Mouse (Mus musculus): Measurements from ENCODE around the gene Pafah1b2. TPM values are rescaled to one million over a fixed set of nuclear protein-coding genes. Genes with fewer than 3 reads are reported as not detected.

Pafah1b2 gene
- polyA plus RNA-seq, 1 experiment = 12.8 TPM

DNA sequence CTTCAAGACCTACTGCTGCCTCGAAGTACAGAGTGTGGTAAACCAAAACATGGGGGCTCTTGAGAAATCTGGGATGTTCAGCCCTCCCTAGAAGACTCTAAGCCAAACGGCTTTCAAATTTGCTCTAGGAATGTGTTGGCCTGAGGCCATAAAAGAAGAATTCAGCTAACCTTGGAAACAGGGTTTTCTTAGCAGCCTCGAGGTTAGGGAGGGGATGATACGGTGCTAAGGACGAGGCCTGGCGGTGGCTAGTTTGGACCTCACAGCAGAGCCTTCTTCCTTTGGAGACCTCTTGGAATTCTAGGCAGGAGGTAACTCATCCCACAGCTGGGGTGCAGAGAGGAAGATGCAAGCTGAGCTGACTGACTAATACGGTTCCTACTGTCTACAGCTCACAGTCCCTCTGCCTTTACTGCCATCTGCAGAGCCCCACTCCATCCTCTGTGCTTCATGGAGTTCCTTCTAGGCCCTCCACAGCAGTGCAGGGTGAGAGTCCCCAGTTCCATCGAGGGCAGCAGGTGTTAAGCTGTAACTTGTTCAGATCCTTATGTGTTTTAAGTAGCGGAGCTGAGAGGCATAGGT is 22.9 kb upstream of the Pafah1b2 start:
- 67% methylated on average over 9 of the region's 9 CpGs for WGBS
- no peaks in the 10 kb centered on the region; the same call in 1 of the 2 replicates for H3K4me1 ChIP-seq (ENCODE audit: control insufficient read depth, insufficient read depth, insufficient read length, low read length)
- H3K27ac ChIP-seq (ENCODE audit: insufficient read depth, low read depth, low read length) = no peak overlapping the region
- H3K27me3 ChIP-seq (ENCODE audit: control insufficient read depth, insufficient read depth, low read length) = no peaks in the 10 kb centered on the region
- no peaks in the 10 kb centered on the region for H3K36me3 ChIP-seq (ENCODE audit: control insufficient read depth, insufficient read depth, low read length)
- no peak overlapping the region for H3K4me3 ChIP-seq (ENCODE audit: low read depth, low read length)
- TF ChIP-seq CTCF (IDR thresholded peaks at IDR 0.05; ENCODE audit: extremely low read depth, insufficient read length, insufficient replicate concordance, low read depth, low read length) (no peak), POLR2A (IDR thresholded peaks at IDR 0.05; ENCODE audit: low read depth, low read length) (no peak)

DNA sequence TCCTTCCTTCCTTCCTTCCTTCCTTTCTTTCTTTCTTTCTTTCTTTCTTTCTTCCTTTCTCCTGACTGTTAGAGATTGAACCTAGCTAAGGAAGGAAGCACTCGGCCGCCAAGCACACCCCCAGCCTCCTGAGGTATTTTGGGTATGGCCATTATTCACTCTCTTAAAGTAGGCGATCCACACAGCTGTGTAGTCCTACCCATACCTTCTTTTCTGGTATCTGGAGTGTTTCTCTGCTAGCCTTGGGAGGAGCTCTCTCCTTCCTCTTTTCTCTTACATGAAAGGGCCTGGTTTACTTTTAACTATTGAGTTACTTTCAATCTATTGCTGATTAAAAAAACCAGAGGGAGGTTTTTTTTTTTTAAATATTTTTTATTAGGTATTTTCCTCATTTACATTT is 21.4 kb upstream of the Pafah1b2 start:
- Histone ChIP-seq H3K36me3 (ENCODE audit: control insufficient read depth, insufficient read depth, low read length) (no peaks in the 10 kb centered on the region), H3K4me3 (ENCODE audit: low read depth, low read length) (no peak overlapping the region), H3K4me1 (ENCODE audit: control insufficient read depth, insufficient read depth, insufficient read length, low read length) (peaks cover 6% of the 10 kb centered on the region; the same call in 1 of the 2 replicates), H3K27me3 (ENCODE audit: control insufficient read depth, insufficient read depth, low read length) (no peaks in the 10 kb centered on the region), H3K27ac (ENCODE audit: insufficient read depth, low read depth, low read length) (no peak overlapping the region)
- no peak for TF ChIP-seq POLR2A (IDR thresholded peaks at IDR 0.05; ENCODE audit: low read depth, low read length)
- no peak for TF ChIP-seq CTCF (IDR thresholded peaks at IDR 0.05; ENCODE audit: extremely low read depth, insufficient read length, insufficient replicate concordance, low read depth, low read length)
- 80% methylated on average over 3 of the region's 3 CpGs for WGBS

DNA sequence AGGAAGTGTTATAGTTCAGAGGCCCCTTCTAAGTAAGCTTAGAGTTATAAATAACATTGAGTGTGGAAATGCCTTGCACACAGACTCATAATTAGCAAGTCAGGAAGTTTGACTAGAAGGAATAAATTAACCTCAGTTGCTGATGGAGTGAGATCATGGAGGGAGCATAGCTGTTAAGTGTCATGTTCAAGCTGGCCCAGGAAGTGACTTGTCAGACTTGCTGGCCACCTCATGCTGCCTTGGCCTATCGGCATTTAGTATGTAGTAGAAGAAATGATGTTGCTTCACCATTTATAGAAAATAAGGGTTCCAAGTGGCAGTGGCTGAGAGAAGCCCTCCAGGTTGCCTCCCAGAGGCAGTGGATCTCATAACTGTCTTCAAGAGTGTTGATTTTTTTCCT is 20.6 kb upstream of the Pafah1b2 start:
- TF ChIP-seq CTCF (IDR thresholded peaks at IDR 0.05; ENCODE audit: extremely low read depth, insufficient read length, insufficient replicate concordance, low read depth, low read length) (no peak), POLR2A (IDR thresholded peaks at IDR 0.05; ENCODE audit: low read depth, low read length) (no peak)
- 78% methylated on average over 1 of the region's 1 CpGs for WGBS

DNA sequence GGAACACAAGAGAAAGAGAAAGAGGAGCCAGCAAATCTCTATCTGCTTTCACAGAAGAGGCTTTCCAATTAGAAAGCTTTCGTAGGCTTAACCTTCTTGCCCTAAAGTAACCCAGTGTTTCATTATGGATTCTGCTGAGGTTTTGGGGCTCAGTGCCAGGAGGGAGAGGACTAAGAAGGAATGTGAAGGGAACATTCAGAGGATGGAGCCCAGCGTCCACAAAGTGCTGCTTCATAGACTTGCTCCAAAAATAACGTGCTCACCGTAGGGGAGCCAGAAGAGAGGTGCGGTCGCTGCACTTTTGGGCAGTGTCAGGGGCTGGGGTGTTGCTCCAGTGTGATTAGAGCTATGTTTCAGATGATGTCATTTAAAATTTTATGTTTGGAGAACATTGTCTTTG is 19.7 kb upstream of the Pafah1b2 start:
- H3K27me3 ChIP-seq (ENCODE audit: control insufficient read depth, insufficient read depth, low read length) = no peaks in the 10 kb centered on the region
- peaks cover 6% of the 10 kb centered on the region; the same call in 1 of the 2 replicates for H3K4me1 ChIP-seq (ENCODE audit: control insufficient read depth, insufficient read depth, insufficient read length, low read length)
- 77% methylated on average over 6 of the region's 6 CpGs for WGBS
- no peak for TF ChIP-seq POLR2A (IDR thresholded peaks at IDR 0.05; ENCODE audit: low read depth, low read length)
- no peak for TF ChIP-seq CTCF (IDR thresholded peaks at IDR 0.05; ENCODE audit: extremely low read depth, insufficient read length, insufficient replicate concordance, low read depth, low read length)
- H3K27ac ChIP-seq (ENCODE audit: insufficient read depth, low read depth, low read length) = no peak overlapping the region
- H3K36me3 ChIP-seq (ENCODE audit: control insufficient read depth, insufficient read depth, low read length) = no peaks in the 10 kb centered on the region
- H3K4me3 ChIP-seq (ENCODE audit: low read depth, low read length) = no peak overlapping the region

More for the DNA sequence above, 20.6 kb upstream of the Pafah1b2 start:
- H3K27me3 ChIP-seq (ENCODE audit: control insufficient read depth, insufficient read depth, low read length) = no peaks in the 10 kb centered on the region
- H3K4me3 ChIP-seq (ENCODE audit: low read depth, low read length) = no peak overlapping the region
- no peaks in the 10 kb centered on the region for H3K36me3 ChIP-seq (ENCODE audit: control insufficient read depth, insufficient read depth, low read length)
- H3K27ac ChIP-seq (ENCODE audit: insufficient read depth, low read depth, low read length) = no peak overlapping the region
- peaks cover 6% of the 10 kb centered on the region; the same call in 1 of the 2 replicates for H3K4me1 ChIP-seq (ENCODE audit: control insufficient read depth, insufficient read depth, insufficient read length, low read length)

DNA sequence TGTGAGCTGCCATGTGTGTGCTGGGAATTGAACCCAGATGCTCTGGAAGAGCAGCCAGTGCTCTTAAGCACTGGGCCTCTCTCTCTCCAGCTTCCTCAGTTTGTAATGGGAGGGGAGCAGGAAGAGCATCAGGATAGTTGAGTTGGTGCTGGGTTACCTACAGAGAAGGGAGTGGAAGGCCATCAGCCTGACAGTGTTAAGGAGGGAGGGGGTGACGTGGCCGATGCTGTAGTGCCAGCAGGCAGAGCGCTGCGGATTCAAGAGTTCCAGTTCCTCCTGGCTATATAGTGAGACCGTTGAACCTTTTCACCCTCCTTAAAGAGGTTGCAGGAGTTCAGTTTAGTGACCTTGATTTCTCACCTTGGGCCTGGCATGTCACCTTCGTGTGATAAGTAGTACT is 18.5 kb upstream of the Pafah1b2 start:
- H3K4me3 ChIP-seq (ENCODE audit: low read depth, low read length) = no peak overlapping the region
- no peaks in the 10 kb centered on the region for H3K36me3 ChIP-seq (ENCODE audit: control insufficient read depth, insufficient read depth, low read length)
- H3K27ac ChIP-seq (ENCODE audit: insufficient read depth, low read depth, low read length) = no peak overlapping the region
- WGBS = 73% methylated on average over 6 of the region's 6 CpGs
- TF ChIP-seq CTCF (IDR thresholded peaks at IDR 0.05; ENCODE audit: extremely low read depth, insufficient read length, insufficient replicate concordance, low read depth, low read length) (no peak), POLR2A (IDR thresholded peaks at IDR 0.05; ENCODE audit: low read depth, low read length) (no peak)
- H3K27me3 ChIP-seq (ENCODE audit: control insufficient read depth, insufficient read depth, low read length) = no peaks in the 10 kb centered on the region
- H3K4me1 ChIP-seq (ENCODE audit: control insufficient read depth, insufficient read depth, insufficient read length, low read length) = peaks cover 6% of the 10 kb centered on the region; the same call in 1 of the 2 replicates

DNA sequence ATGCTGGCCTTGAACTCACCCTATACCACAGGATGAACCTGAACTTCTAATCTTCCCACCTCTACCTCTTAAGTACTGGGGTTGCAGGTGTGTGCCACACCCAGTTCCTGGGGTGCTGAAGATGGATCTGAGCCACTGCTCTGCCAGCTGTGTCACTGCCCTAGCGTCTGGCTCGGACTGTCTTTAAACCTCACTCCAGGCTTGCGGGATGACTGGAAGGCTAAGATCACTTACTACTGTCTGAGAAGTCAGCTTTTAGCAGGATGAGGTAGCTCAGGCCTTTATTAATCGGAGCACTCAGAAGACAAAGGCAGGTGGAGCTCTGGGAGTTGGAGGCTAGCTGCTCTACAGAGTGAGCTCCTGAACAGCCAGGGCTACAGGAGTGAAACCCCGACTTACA is 17.7 kb upstream of the Pafah1b2 start:
- H3K36me3 ChIP-seq (ENCODE audit: control insufficient read depth, insufficient read depth, low read length) = no peaks in the 10 kb centered on the region
- no peaks in the 10 kb centered on the region for H3K27me3 ChIP-seq (ENCODE audit: control insufficient read depth, insufficient read depth, low read length)
- H3K27ac ChIP-seq (ENCODE audit: insufficient read depth, low read depth, low read length) = no peak overlapping the region
- H3K4me1 ChIP-seq (ENCODE audit: control insufficient read depth, insufficient read depth, insufficient read length, low read length) = peaks cover 6% of the 10 kb centered on the region
- TF ChIP-seq CTCF (IDR thresholded peaks at IDR 0.05; ENCODE audit: extremely low read depth, insufficient read length, insufficient replicate concordance, low read depth, low read length) = no peak
- no peak for TF ChIP-seq POLR2A (IDR thresholded peaks at IDR 0.05; ENCODE audit: low read depth, low read length)
- no peak overlapping the region for H3K4me3 ChIP-seq (ENCODE audit: low read depth, low read length)
- 52% methylated on average over 5 of the region's 5 CpGs for WGBS

DNA sequence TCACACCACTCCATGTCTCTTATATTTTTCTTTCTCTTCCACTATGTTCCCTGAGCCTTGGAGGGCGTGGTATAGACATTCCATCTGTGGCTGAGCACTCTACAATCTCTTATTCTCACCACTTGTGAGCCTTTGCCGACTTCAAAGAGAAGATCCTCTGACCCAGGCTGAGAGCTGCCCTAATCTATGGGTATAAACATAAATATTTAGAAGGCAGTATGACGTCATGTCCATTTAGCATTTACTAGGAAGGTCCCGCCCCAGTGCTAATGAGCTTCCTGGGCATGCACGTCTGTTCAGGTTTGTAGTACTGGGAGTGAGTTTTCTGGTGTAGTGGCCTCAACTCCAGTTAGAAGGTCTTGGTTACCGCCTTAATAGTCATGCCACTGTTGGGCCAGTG is 17.0 kb upstream of the Pafah1b2 start:
- 58% methylated on average over 6 of the region's 6 CpGs for WGBS
- H3K4me3 ChIP-seq (ENCODE audit: low read depth, low read length) = no peak overlapping the region
- no peak for TF ChIP-seq POLR2A (IDR thresholded peaks at IDR 0.05; ENCODE audit: low read depth, low read length)
- no peak for TF ChIP-seq CTCF (IDR thresholded peaks at IDR 0.05; ENCODE audit: extremely low read depth, insufficient read length, insufficient replicate concordance, low read depth, low read length)
- no peaks in the 10 kb centered on the region for H3K36me3 ChIP-seq (ENCODE audit: control insufficient read depth, insufficient read depth, low read length)
- no peak overlapping the region for H3K27ac ChIP-seq (ENCODE audit: insufficient read depth, low read depth, low read length)
- H3K4me1 ChIP-seq (ENCODE audit: control insufficient read depth, insufficient read depth, insufficient read length, low read length) = peaks cover 6% of the 10 kb centered on the region
- no peaks in the 10 kb centered on the region for H3K27me3 ChIP-seq (ENCODE audit: control insufficient read depth, insufficient read depth, low read length)
